Mouse (Mus musculus): ENCODE measurements at regions not wholly inside any gene's neighbourhood (a gene's known extent, or its start where the extent isn't known, plus 50 kb on each side); places are given as distances from the start of the nearest gene placed in this dataset.

GRCm38 (mm10) chr5:50126177-50126576 lies 67.4 kb upstream of the Adgra3 start:
- no peak for DNase-seq (ENCODE audit: low read depth, low spot score)

- no peak for DNase-seq (ENCODE audit: low read depth, low spot score)
Measured at GRCm38 (mm10) chr5:50125676-50126075, 66.9 kb upstream of the Adgra3 start.

- DNase-seq (ENCODE audit: low read depth, low spot score) = no peak
Measured at GRCm38 (mm10) chr5:50122829-50123241, 64.0 kb upstream of the Adgra3 start.

- DNase-seq (ENCODE audit: low read depth, low spot score) = no peak
Measured at GRCm38 (mm10) chr5:50119860-50120259, 61.1 kb upstream of the Adgra3 start.

All from 3T3-L1 (cell line).